Mouse (Mus musculus): ENCODE results near the gene Col6a2. TPM values are rescaled to one million over a fixed set of nuclear protein-coding genes. Genes with fewer than 3 reads are reported as not detected.

Col6a2 gene
- polyA plus RNA-seq, 1 experiment: 22.7 TPM

DNA sequence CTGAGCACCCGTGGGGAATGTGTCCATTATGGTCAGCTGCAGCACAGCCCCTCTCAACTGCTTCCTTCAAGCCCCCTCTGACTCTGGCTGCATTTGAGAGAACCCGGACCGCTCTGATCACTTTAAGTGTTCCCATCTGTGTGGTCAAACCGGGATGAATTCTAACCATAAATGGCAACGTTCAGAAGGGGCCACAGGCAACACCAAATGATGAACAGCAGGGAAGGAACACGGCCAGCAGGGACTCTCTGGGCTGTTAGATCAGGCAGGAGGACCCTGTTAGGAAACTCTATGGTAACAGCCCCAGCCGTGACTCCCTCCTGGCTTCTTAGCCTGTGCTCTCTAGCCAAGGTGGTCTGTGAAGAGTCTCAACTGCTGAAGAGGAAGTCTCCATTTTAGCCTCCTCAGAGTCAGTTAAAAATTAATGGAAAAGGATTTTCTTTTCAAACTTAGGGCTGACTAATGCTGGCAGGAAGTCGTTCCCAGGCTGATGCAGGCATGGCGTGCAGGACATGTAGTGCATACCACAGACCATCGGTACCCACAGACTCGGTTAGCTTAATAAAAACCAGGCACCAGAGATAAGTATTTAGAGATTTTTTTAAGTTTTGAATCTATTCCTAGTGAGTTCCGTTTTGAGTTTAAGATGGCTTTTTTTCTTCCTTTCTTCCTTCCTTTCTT lies 27.4 kb upstream of the Col6a2 start:
- H3K27ac ChIP-seq (ENCODE audit: insufficient read depth, low read length): no peak overlapping the region
- no peak overlapping the region for H3K4me3 ChIP-seq (ENCODE audit: insufficient read depth, low read length)
- no peak for TF ChIP-seq CTCF (IDR thresholded peaks at IDR 0.05; ENCODE audit: extremely low read depth, insufficient read depth, low read length)
- no peaks in the 10 kb centered on the region for H3K4me1 ChIP-seq (ENCODE audit: control insufficient read depth, insufficient read depth, low read length)

DNA sequence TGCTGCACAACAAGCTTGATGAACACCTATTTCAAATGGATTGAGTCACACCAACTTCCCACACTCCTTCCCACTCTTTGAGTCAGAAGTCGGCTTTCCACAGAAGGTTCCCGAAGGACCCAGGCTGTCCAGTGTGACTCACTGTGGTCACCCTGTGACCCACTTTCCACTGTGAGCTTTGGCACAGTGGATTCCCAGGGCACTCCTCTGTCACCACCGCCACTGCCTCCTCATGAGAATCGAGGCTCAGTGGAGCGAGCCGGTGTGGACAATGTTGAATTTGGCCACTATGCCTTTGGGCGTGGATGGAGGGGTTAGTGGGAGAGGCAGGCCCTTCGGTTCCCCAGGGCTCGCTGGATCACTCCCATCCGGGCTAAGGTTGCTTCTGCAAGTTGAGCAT lies 25.3 kb upstream of the Col6a2 start:
- no peaks in the 10 kb centered on the region for H3K4me1 ChIP-seq (ENCODE audit: control insufficient read depth, insufficient read depth, low read length)
- TF ChIP-seq POLR2A (IDR thresholded peaks at IDR 0.05; ENCODE audit: extremely low read depth, insufficient read depth, low read length) (no peak), CTCF (IDR thresholded peaks at IDR 0.05; ENCODE audit: extremely low read depth, insufficient read depth, low read length) (no peak)

DNA sequence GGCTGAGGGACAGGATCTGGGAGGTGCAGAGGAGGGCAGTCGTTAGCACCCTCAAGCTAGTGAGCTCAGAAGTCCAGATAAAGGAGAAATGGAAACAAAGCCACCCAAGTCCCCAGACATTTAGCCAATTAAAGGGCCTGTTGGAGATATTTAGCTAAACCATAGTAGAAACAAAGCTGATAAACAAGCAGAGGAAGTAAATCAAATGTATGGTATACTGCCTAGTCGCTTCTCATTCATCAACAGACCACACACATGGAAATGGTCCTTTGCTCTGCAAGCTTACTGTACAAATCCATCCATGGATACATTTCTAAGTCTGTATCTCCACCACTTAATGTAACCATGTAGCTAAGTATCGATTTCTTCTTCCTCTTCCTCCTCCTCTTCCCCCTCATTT lies 24.0 kb upstream of the Col6a2 start:
- no peak for TF ChIP-seq CTCF (IDR thresholded peaks at IDR 0.05; ENCODE audit: extremely low read depth, insufficient read depth, low read length)
- no peak for TF ChIP-seq POLR2A (IDR thresholded peaks at IDR 0.05; ENCODE audit: extremely low read depth, insufficient read depth, low read length)
- no peak overlapping the region for H3K4me3 ChIP-seq (ENCODE audit: insufficient read depth, low read length)
- 0 out of 2 replicates have a peak, but pooled peaks cover 2% of the 10 kb centered on the region for H3K4me1 ChIP-seq (ENCODE audit: control insufficient read depth, insufficient read depth, low read length)
- no peak overlapping the region for H3K27ac ChIP-seq (ENCODE audit: insufficient read depth, low read length)

More for the DNA sequence above, 25.3 kb upstream of the Col6a2 start:
- Histone ChIP-seq H3K27ac (ENCODE audit: insufficient read depth, low read length) (no peak overlapping the region), H3K4me3 (ENCODE audit: insufficient read depth, low read length) (no peak overlapping the region)

DNA sequence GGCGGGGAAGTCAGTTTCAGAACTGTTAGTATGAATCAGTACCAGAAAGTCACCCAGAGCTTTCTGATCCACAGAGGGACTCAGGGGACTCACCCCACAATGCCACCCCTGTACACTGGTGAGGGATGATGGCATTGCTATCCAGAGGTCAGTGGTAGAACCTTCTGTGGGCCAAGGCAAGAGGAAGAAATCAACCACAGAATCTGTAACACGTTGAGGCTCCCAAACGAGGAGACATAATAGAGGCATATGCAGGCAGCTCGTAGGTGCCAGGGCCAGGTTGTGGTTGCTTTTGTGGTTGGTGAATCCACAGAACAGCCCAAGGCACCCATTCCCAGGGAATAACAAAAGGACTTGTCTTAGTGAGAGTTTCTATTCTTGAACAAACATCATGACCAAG lies 22.3 kb upstream of the Col6a2 start:
- TF ChIP-seq CTCF (IDR thresholded peaks at IDR 0.05; ENCODE audit: extremely low read depth, insufficient read depth, low read length) (no peak), POLR2A (IDR thresholded peaks at IDR 0.05; ENCODE audit: extremely low read depth, insufficient read depth, low read length) (no peak)
- no peak overlapping the region for H3K27ac ChIP-seq (ENCODE audit: insufficient read depth, low read length)
- H3K4me3 ChIP-seq (ENCODE audit: insufficient read depth, low read length): no peak overlapping the region
- 0 out of 2 replicates have a peak, but pooled peaks cover 2% of the 10 kb centered on the region for H3K4me1 ChIP-seq (ENCODE audit: control insufficient read depth, insufficient read depth, low read length)

DNA sequence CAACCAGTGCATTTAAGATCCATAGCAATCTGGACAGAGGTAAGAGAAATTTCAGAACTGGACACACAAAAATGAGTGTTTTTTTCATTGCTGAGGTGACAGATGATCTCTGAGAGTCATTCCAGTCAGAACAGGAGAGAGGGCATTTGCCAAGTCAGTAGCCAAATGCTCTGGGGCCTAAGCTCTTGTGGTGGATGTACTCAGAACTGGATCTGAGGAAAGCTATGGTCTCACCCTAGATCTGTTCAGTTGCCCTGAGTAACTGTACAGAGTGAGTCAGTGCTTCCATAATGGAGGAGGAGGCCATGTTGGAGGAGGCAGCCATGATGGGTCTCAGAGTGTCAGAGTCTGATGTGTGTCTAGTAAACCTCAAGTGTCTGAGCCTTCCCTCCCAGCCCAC lies 21.6 kb upstream of the Col6a2 start:
- Histone ChIP-seq H3K4me1 (ENCODE audit: control insufficient read depth, insufficient read depth, low read length) (0 out of 2 replicates have a peak, but pooled peaks cover 2% of the 10 kb centered on the region), H3K27ac (ENCODE audit: insufficient read depth, low read length) (no peak overlapping the region), H3K4me3 (ENCODE audit: insufficient read depth, low read length) (no peak overlapping the region)
- no peak for TF ChIP-seq CTCF (IDR thresholded peaks at IDR 0.05; ENCODE audit: extremely low read depth, insufficient read depth, low read length)
- TF ChIP-seq POLR2A (IDR thresholded peaks at IDR 0.05; ENCODE audit: extremely low read depth, insufficient read depth, low read length): no peak

DNA sequence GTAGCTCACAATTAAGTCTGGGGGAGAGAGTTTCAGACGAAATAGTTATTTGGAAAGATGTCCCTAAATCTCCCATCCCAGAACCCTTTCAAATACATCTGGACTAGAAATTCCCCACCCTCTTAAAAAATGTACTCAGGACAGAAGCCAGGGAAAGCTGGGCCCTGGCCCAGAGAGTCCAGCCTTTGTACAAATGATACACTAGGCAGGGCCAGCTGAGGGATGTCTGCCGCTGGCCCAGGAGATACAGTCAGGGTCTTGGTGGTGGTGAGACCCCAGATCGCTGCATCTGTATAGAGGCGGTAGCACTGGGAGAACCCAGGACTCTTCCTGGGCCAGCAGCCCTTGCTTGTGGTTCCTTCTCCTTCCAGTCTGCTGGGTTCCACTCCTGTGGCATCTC lies 20.6 kb upstream of the Col6a2 start:
- Histone ChIP-seq H3K4me1 (ENCODE audit: control insufficient read depth, insufficient read depth, low read length) (0 out of 2 replicates have a peak, but pooled peaks cover 2% of the 10 kb centered on the region), H3K4me3 (ENCODE audit: insufficient read depth, low read length) (no peak overlapping the region), H3K27ac (ENCODE audit: insufficient read depth, low read length) (no peak overlapping the region)
- TF ChIP-seq CTCF (IDR thresholded peaks at IDR 0.05; ENCODE audit: extremely low read depth, insufficient read depth, low read length) (no peak), POLR2A (IDR thresholded peaks at IDR 0.05; ENCODE audit: extremely low read depth, insufficient read depth, low read length) (no peak)

DNA sequence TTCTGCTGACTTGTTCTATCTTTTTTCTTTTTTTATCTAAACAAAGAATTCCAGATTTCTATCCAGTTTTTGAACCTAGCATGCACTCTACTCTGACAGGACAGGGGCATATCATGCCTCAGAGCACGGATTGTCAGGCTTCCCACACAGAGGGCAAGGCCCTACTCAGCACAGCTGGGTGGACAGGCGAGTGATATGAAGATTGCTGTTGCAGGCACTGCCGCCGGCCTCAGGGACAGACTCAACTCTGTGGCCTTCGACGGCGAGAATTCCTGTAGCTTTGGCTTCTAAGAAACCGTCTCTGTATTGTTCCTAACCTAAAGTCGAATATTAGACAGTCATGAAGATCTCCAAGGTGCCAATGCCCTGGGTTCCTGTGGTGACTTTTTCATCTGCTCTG lies 20.0 kb upstream of the Col6a2 start:
- Histone ChIP-seq H3K27ac (ENCODE audit: insufficient read depth, low read length) (no peak overlapping the region), H3K4me1 (ENCODE audit: control insufficient read depth, insufficient read depth, low read length) (0 out of 2 replicates have a peak, but pooled peaks cover 2% of the 10 kb centered on the region), H3K4me3 (ENCODE audit: insufficient read depth, low read length) (no peak overlapping the region)
- TF ChIP-seq POLR2A (IDR thresholded peaks at IDR 0.05; ENCODE audit: extremely low read depth, insufficient read depth, low read length) (no peak), CTCF (IDR thresholded peaks at IDR 0.05; ENCODE audit: extremely low read depth, insufficient read depth, low read length) (no peak)

DNA sequence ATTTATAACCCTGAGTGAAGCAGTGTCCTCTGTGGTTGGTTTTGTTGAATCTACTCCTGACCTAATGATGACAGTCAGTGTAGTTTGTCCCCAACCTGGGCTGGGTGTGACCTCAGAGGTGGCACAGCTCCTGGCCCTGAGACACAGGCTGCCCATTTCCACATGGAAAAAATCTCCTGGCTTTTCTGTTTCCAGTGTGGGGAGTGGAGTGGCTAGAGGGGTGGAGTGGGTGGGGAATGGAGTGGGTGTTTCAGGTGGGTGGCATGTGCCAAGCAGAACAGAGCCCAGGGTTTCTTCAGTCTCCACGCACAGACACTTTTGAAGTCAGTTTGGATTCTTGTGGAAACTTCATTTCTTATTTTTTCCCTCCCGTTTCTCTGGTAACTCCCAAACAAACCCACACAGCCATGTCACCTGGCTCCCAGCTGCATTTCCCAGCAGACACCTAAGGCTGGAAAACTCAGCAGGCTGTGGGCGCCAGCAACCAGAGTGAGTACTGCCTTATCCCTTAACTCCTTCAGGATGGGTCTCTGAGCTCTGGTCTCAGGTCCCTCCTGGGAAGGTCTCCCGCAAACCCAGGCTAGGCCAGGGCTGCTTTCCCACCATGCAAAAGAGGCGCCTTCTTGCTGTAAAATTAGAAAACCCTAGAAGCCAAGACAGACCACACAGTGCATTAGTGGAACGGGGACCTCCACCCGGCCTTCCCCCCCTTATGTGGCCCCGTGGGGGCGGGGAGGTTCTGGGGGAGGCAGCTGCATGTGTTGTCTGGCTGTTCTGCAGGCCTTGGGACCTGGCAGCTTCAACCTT lies 19.4 kb upstream of the Col6a2 start:
- H3K4me1 ChIP-seq (ENCODE audit: control insufficient read depth, insufficient read depth, low read length): 0 out of 2 replicates have a peak, but pooled peaks cover 2% of the 10 kb centered on the region
- TF ChIP-seq POLR2A (IDR thresholded peaks at IDR 0.05; ENCODE audit: extremely low read depth, insufficient read depth, low read length) (no peak), CTCF (IDR thresholded peaks at IDR 0.05; ENCODE audit: extremely low read depth, insufficient read depth, low read length) (no peak)
- H3K4me3 ChIP-seq (ENCODE audit: insufficient read depth, low read length): no peak overlapping the region
- no peak overlapping the region for H3K27ac ChIP-seq (ENCODE audit: insufficient read depth, low read length)

DNA sequence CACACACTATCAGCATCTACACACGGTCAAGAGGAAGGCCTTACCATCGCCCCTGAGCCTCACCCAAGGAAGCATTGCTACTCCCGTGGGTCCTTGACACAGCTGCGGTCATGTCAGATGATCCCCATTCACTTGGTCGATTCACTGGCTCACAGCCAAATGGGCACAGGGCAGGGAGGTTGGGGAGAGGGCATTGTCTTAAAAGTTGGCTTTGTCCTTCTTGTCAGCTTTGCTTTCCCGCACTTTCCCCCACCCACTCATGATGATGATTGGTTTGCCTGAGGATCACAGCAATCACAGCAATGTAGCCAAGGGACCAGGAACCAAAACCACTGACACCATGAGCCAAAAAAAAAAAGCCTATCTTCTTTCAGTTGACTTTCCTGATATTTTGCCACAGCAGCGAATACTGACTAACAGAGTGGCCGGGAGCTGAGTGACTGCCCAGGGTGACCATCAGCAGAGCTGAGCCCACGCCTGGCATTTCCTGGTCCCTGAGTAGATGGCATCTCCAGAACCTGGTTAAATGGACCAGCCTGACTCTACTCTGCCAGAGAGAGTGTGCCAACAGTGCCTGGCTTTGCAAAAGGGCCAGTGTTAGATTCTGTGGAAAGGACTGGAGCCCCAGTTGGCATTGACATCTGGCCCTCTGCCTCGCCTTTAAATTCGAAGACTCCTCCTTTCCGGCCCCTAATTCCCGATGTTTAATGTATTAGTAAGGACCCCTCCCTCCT lies 18.6 kb upstream of the Col6a2 start:
- H3K27ac ChIP-seq (ENCODE audit: insufficient read depth, low read length): no peak overlapping the region
- no peak overlapping the region for H3K4me3 ChIP-seq (ENCODE audit: insufficient read depth, low read length)
- TF ChIP-seq POLR2A (IDR thresholded peaks at IDR 0.05; ENCODE audit: extremely low read depth, insufficient read depth, low read length) (no peak), CTCF (IDR thresholded peaks at IDR 0.05; ENCODE audit: extremely low read depth, insufficient read depth, low read length) (no peak)
- H3K4me1 ChIP-seq (ENCODE audit: control insufficient read depth, insufficient read depth, low read length): 0 out of 2 replicates have a peak, but pooled peaks cover 2% of the 10 kb centered on the region

Data from cortical plate, adult 2 months (tissue).